Mouse (Mus musculus) lung, adult 2 months (tissue): ENCODE measurements at regions not wholly inside any gene's neighbourhood (a gene's known extent, or its start where the extent isn't known, plus 50 kb on each side); places are given as distances from the start of the nearest gene placed in this dataset.

Experiments used
- CTCF ChIP-seq: fragments of 200-500 bp; IDR thresholded peaks from 2 replicates; pipeline ENCODE4 v1.5.1; 2011; ENCODE audit warnings: mild to moderate bottlenecking, low read length, control low read depth; ENCODE audit not compliant: insufficient read depth
- POLR2A ChIP-seq: fragments of 200-500 bp; IDR thresholded peaks from 2 replicates; pipeline ENCODE4 v1.6.1; 2011; ENCODE audit warnings: low read depth, mild to moderate bottlenecking, control low read depth, low read length, borderline replicate concordance; ENCODE audit errors: extremely low read depth

GRCm38 (mm10) chr3:21699526-21699925 is 376.9 kb upstream of the Tbl1xr1 start:
- TF ChIP-seq CTCF (no peak), POLR2A (no peak)
